Mouse (Mus musculus) stomach, postnatal 0 days (tissue): ENCODE measurements around the gene Slc22a29.

Experiments used
- CTCF ChIP-seq: IDR thresholded peaks from 2 replicates; pipeline ENCODE4 v1.5.1; 2016; ENCODE audit warnings: antibody characterized with exemption, low read depth, mild to moderate bottlenecking, moderate library complexity
- EP300 ChIP-seq: optimal IDR thresholded peaks from 2 replicates; pipeline ENCODE3; 2016; ENCODE audit warnings: antibody characterized with exemption

GRCm38 (mm10) chr19:8252705-8253037 lies 34.0 kb upstream of the Slc22a29 start:
- TF ChIP-seq CTCF, result no peak
- no peak for TF ChIP-seq EP300
